Mouse (Mus musculus) kidney, postnatal 0 days (tissue): ENCODE results near the gene Hrk. TPM values are rescaled to one million over a fixed set of nuclear protein-coding genes. Genes with fewer than 3 reads are reported as not detected.
A peak's percentile ranks its signal among the peaks of the same experiment; 100 is the strongest.

ENCODE experiments used
- ATAC-seq: fragments of 200-750 bp; cut with Nextera tagmentation; replicated peaks from 2 replicates; pipeline ENCODE4 v1.8.0; 2017; ENCODE audit warnings: low read depth, moderate number of reproducible peaks, moderate TSS enrichment, moderate library complexity; ENCODE audit not compliant: low FRiP score
- DNase-seq: peaks from one replicate; pipeline ENCODE4 v3.0.0-alpha.2; 2016; ENCODE audit warnings: low spot score
- H3K27ac ChIP-seq: fragments of 300-500 bp; sonication (generic); 2 replicates; pipeline ENCODE4 v1.5.1; 2014; ENCODE audit warnings: mild to moderate bottlenecking
- H3K27me3 ChIP-seq: fragments of 300-500 bp; sonication (generic); 2 replicates; pipeline ENCODE4 v1.6.1; 2014; ENCODE audit warnings: low read length, mixed read lengths; ENCODE audit not compliant: insufficient read depth
- H3K36me3 ChIP-seq: fragments of 300-500 bp; sonication (generic); 2 replicates; pipeline ENCODE4 v1.6.1; 2014; ENCODE audit warnings: low read length, mixed read lengths; ENCODE audit not compliant: insufficient read depth
- H3K4me1 ChIP-seq: fragments of 300-500 bp; sonication (generic); replicated peaks from 2 replicates; pipeline ENCODE4 v1.6.1; 2014; ENCODE audit warnings: antibody characterized with exemption, low read length, mixed read lengths; ENCODE audit not compliant: insufficient read depth
- H3K4me2 ChIP-seq: fragments of 300-500 bp; sonication (generic); 2 replicates; pipeline ENCODE4 v1.6.1; 2014; ENCODE audit warnings: mild to moderate bottlenecking, low read length, moderate library complexity, mixed read lengths
- H3K4me3 ChIP-seq: fragments of 300-500 bp; sonication (generic); replicated peaks from 2 replicates; pipeline ENCODE4 v1.5.1; 2014; ENCODE audit warnings: low read depth, low read length
- H3K9ac ChIP-seq: fragments of 300-500 bp; sonication (generic); 2 replicates; pipeline ENCODE4 v1.6.1; 2014; ENCODE audit warnings: low read depth, low read length
- H3K9me3 ChIP-seq: fragments of 300-500 bp; sonication (generic); replicated peaks from 2 replicates; pipeline ENCODE4 v1.6.1; 2016; ENCODE audit warnings: low read length, inconsistent platforms, mixed read lengths
- CTCF ChIP-seq: IDR thresholded peaks from 2 replicates; pipeline ENCODE4 v1.5.1; 2016; ENCODE audit warnings: antibody characterized with exemption, low read depth, mild to moderate bottlenecking, moderate library complexity
- WGBS: fragments of 180-500 bp; shearing (Covaris S2); extraction: QIAGEN DNeasy Blood & Tissue Kit; methylation state at CpG from one replicate; pipeline ENCODE4 v1.1.7; 2014; 5-methylcytosine and 5-hydroxymethylcytosine counted together
- polyA plus RNA-seq: library from polyadenylated mRNA; unstranded; fragments of >200 nt; fragmentation: Nextera tagmentation; extraction: Ambion mirVana; gene quantifications from 2 replicates; pipeline ENCODE4 v1.2.1, GENCODE M21; 2015

Gene Hrk
- polyA plus RNA-seq, 1 experiment from 2014 or later, result 0.03 TPM

DNA sequence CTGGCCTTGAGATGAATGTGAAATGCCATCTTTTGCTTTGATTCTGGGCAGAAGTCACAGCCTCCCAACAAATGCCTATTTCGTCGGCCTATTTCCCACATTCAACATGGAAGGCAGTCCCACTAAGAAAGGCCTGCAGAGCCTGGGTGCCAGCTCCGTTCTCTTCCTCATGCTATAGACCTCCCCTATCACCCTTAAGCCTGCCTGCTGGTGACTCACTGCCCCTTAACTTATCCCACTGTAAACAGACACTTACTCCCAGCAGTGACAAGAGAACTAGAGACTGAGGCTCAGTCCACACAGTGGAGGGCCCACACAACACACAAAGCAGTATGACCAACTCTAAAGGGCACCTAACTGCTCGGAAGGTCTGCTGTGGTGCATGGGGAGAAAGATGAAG is 20.1 kb upstream of the Hrk start:
- Histone ChIP-seq H3K27ac (peak overlapping the region; percentile 64), H3K4me3 (no peak overlapping the region), H3K9me3 (no peaks in the 10 kb centered on the region), H3K4me2 (no peak overlapping the region), H3K9ac (peak overlapping the region; percentile 40; the same call in 1 of the 2 replicates), H3K4me1 (no peaks in the 10 kb centered on the region), H3K36me3 (peaks cover 17% of the 10 kb centered on the region; the same call in 1 of the 2 replicates), H3K27me3 (no peaks in the 10 kb centered on the region)
- ATAC-seq (no peak), DNase-seq (no peak)
- WGBS, result 77% methylated on average over 4 of the region's 4 CpGs
- TF ChIP-seq CTCF, result no peak

DNA sequence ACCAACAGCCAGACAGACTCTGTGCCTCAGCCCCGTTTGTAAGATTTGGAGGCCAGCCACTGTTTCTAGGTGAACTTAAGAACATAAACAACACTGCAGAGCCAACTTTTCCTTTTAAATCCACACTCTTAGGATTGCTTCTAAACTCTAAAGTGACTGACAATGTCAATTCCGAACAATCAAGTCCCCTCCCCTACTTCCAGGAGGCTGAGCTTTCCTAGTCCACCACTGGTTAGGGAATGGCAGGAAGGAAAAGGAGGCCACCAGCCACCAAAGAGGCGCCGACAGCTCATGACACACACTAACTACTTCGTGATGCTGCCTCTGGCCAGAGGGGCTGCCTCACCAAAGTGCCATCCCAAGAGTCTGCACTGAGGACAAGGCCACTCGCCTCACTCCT is 19.7 kb upstream of the Hrk start:
- TF ChIP-seq CTCF, result no peak
- no peak overlapping the region for H3K27ac ChIP-seq
- peaks cover 17% of the 10 kb centered on the region; the same call in 1 of the 2 replicates for H3K36me3 ChIP-seq
- H3K9me3 ChIP-seq, result no peaks in the 10 kb centered on the region
- H3K9ac ChIP-seq, result no peak overlapping the region
- DNase-seq (no peak), ATAC-seq (no peak)
- no peaks in the 10 kb centered on the region for H3K4me1 ChIP-seq
- no peaks in the 10 kb centered on the region for H3K27me3 ChIP-seq
- H3K4me3 ChIP-seq, result no peak overlapping the region
- WGBS, result 75% methylated on average over 6 of the region's 6 CpGs
- no peak overlapping the region for H3K4me2 ChIP-seq

DNA sequence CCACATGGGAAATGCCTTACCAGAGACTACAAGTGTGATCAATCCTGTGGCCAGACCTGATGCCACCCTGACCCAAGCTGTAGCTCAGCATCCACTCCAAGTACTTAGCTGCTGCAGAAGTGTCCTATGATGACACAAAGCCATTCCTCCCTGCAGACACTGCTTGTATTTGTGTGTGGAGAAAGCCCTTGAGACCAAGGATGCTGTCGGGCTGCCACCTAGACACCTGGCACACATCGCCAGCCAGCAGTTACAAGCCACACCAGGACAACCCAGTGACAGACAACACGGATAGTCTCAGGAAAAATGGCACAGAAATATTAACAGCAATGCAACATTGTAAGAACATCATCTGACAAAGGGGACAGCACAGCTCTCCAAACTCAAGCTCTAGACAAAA is 19.0 kb upstream of the Hrk start:
- Histone ChIP-seq H3K36me3 (peaks cover 14% of the 10 kb centered on the region; the same call in 1 of the 2 replicates), H3K9ac (no peak overlapping the region), H3K4me1 (no peaks in the 10 kb centered on the region), H3K4me3 (no peak overlapping the region), H3K4me2 (no peak overlapping the region), H3K9me3 (no peaks in the 10 kb centered on the region), H3K27ac (no peak overlapping the region), H3K27me3 (no peaks in the 10 kb centered on the region)
- DNase-seq (no peak), ATAC-seq (no peak)
- TF ChIP-seq CTCF, result no peak
- 94% methylated on average over 3 of the region's 3 CpGs for WGBS

DNA sequence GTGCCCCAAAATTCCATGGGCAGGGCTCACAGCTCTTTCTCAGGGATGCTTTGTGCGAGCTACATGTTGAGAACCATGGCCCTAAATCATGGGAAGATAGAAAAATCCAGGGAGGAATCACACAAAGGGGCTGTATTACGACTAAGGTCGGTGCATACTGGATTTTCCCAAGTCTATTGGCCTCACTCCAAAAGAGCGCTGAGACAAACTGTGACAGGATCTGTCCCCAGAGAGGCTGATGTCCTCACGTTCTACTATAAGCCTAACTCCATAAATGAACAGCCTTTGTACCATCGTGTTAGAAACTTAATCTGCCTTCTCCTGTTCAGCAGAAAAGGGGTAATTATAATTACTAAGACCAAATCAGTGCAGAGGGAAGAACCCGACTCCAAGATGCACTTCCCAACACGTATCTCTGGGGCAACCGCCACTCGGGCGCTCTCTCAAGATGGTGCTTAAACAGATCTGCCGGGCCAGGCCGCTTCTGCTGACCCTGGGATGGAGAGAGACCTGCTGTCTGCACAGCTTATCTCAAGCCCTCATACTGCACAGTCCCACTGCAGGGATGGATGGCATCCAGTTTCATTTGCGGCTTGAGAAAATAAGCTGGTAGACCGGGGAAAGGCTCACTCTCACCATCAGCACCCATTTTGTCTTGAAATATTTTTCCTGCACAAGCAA is 18.3 kb upstream of the Hrk start:
- DNase-seq (no peak), ATAC-seq (no peak)
- H3K27ac ChIP-seq, result no peak overlapping the region
- H3K4me1 ChIP-seq, result no peaks in the 10 kb centered on the region
- no peaks in the 10 kb centered on the region for H3K27me3 ChIP-seq
- 52% methylated on average over 15 of the region's 15 CpGs for WGBS
- no peak for TF ChIP-seq CTCF
- H3K36me3 ChIP-seq, result peaks cover 12% of the 10 kb centered on the region; the same call in 1 of the 2 replicates
- no peak overlapping the region for H3K9ac ChIP-seq
- H3K9me3 ChIP-seq, result no peaks in the 10 kb centered on the region
- H3K4me3 ChIP-seq, result no peak overlapping the region
- H3K4me2 ChIP-seq, result no peak overlapping the region

DNA sequence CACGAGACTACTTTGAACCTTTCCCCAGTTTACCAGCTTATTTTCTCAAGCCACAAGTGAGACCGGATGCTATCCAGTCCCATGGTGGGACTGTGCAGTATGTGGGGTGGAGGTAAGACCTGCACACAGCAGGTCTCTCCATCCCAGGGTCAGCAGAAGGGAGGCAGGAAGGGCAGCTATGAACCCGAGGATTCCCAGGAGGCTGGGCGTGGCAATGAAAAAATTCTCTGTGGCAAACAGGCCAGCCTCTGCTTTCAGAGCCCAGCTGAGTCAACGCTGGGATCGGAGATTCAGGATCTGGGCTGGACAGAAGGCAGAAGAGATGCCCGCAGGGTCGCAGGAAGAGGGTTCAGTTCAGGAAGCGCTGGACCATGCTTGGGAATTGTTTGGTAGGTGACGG is 17.2 kb upstream of the Hrk start:
- no peak for DNase-seq
- Histone ChIP-seq H3K27me3 (no peaks in the 10 kb centered on the region), H3K9ac (no peak overlapping the region), H3K9me3 (no peaks in the 10 kb centered on the region), H3K27ac (no peak overlapping the region), H3K36me3 (peaks cover 4% of the 10 kb centered on the region; the same call in 1 of the 2 replicates), H3K4me2 (no peak overlapping the region), H3K4me3 (no peak overlapping the region), H3K4me1 (no peaks in the 10 kb centered on the region)
- no peak for TF ChIP-seq CTCF
- 62% methylated on average over 10 of the region's 10 CpGs for WGBS
- ATAC-seq, result no peak

DNA sequence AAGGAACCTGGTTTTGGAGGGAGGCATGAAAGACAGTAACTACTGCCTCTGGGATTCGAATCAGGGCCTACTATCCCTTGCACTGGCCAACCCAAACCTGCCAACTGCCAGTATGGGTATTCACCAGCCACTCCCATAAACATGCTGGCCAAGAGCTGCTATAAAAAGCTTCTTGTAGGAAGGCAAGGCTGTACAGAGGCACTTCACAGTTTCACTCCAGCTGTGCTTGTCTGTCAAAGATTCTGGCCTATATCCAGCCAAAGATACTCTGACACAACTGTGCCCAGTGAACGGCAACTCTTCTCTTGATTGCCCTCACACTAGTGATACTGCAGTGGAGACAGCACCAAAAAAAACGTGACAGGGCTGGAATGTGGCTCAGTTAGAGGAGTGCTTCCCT is 14.7 kb upstream of the Hrk start:
- DNase-seq (no peak), ATAC-seq (no peak)
- Histone ChIP-seq H3K4me2 (no peak overlapping the region), H3K36me3 (peaks cover 3% of the 10 kb centered on the region; the same call in 1 of the 2 replicates), H3K4me3 (no peak overlapping the region), H3K27ac (no peak overlapping the region), H3K4me1 (peaks cover 11% of the 10 kb centered on the region; the same call in 1 of the 2 replicates), H3K27me3 (no peaks in the 10 kb centered on the region), H3K9me3 (no peaks in the 10 kb centered on the region), H3K9ac (no peak overlapping the region)
- WGBS, result 73% methylated on average over 3 of the region's 3 CpGs
- no peak for TF ChIP-seq CTCF
